24 mouse cellular contexts compared by ENCODE assay signal in the genomic region with DNA sequence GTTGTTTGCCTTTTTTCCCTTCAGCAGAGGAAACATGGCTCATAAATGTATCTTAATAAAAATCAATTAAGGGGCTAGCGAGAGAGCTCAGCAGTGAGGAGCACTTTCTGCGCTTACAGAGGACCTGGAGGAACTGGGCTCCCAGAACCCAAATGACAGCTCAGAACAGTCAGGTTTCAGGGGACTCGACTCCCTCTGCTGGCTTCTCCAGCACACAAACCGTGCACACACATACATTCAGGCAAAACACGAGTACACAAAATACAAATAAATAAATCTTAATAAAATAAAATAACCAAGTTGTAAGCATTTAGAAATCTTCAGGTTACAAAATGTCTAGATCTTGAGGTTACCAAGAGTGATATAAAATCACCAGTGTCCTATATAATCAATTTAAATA. TPM values are rescaled to one million over a fixed set of nuclear protein-coding genes. Genes with fewer than 3 reads are reported as not detected.
DNase-seq lines count a peak whose midpoint lies in the region; ATAC-seq and TF ChIP-seq lines count a peak whose summit lies in the region.
"Had no signal": no experiment of that assay in that cellular context is flagged by ENCODE, and none has a peak within 500 bp of the region (broad histone marks: within the 10 kb centered on the region; RNA-seq: fewer than 3 reads in every experiment).

No protein-coding gene starts in this region.

- H3K27ac ChIP-seq in liver, embryonic 12.5 days: no peak overlapping the region
- no peak overlapping the region for H3K27ac ChIP-seq in CH12.LX (ENCODE audit: insufficient read depth, low read depth)
- H3K27ac ChIP-seq in midbrain, embryonic 13.5 days: no peak overlapping the region
- H3K27ac ChIP-seq: embryonic facial prominence, embryonic 15.5 days; hindbrain, postnatal 0 days; limb, embryonic 12.5 days; liver, embryonic 15.5 days; midbrain, embryonic 15.5 days; neural tube, embryonic 12.5 days had no signal

- no peak overlapping the region for H3K4me3 ChIP-seq in liver, embryonic 12.5 days
- H3K4me3 ChIP-seq in CH12.LX (replicated peaks in 1 of 3; ENCODE audit: low read depth in 2 of 3, low read length in 2 of 3, poor library complexity in 1 of 3): no peak overlapping the region
- H3K4me3 ChIP-seq in midbrain, embryonic 13.5 days (replicated peaks): no peak overlapping the region
- H3K4me3 ChIP-seq: embryonic facial prominence, embryonic 15.5 days; heart, embryonic 12.5 days; limb, embryonic 12.5 days; liver, embryonic 15.5 days; midbrain, embryonic 15.5 days; neural tube, embryonic 12.5 days had no signal

- no peak overlapping the region for H3K4me2 ChIP-seq in liver, embryonic 12.5 days
- no peak overlapping the region for H3K4me2 ChIP-seq in CH12.LX (ENCODE audit: insufficient read depth, low read depth, poor library complexity, severe bottlenecking)
- H3K4me2 ChIP-seq in midbrain, embryonic 13.5 days (replicated peaks): no peak overlapping the region
- H3K4me2 ChIP-seq: embryonic facial prominence, embryonic 15.5 days; heart, embryonic 12.5 days; limb, embryonic 12.5 days; liver, embryonic 15.5 days; midbrain, embryonic 15.5 days; neural tube, embryonic 12.5 days had no signal

- peaks cover 13% of the 10 kb centered on the region for H3K36me3 ChIP-seq in liver, embryonic 12.5 days
- peaks cover 0 to 6% of the 10 kb centered on the region in 2 experiments for H3K36me3 ChIP-seq in CH12.LX (replicated peaks in 1 of 2; ENCODE audit: control insufficient read depth in 1 of 2, insufficient read depth in 1 of 2, low read length in 1 of 2)
- H3K36me3 ChIP-seq in midbrain, embryonic 13.5 days: peaks cover 14% of the 10 kb centered on the region
- H3K36me3 ChIP-seq: heart, embryonic 12.5 days; limb, embryonic 12.5 days; midbrain, embryonic 15.5 days; neural tube, embryonic 12.5 days had no signal

- H3K9ac ChIP-seq in liver, embryonic 12.5 days: no peak overlapping the region
- no peak overlapping the region for H3K9ac ChIP-seq in CH12.LX (ENCODE audit: insufficient read depth, low read depth)
- no peak overlapping the region for H3K9ac ChIP-seq in midbrain, embryonic 13.5 days (replicated peaks)
- H3K9ac ChIP-seq: embryonic facial prominence, embryonic 15.5 days; forebrain, postnatal 0 days; heart, embryonic 12.5 days; limb, embryonic 12.5 days; liver, embryonic 15.5 days; midbrain, embryonic 15.5 days; neural tube, embryonic 12.5 days had no signal

- no peaks in the 10 kb centered on the region for H3K27me3 ChIP-seq in liver, embryonic 12.5 days (replicated peaks)
- no peaks in the 10 kb centered on the region for H3K27me3 ChIP-seq in CH12.LX (replicated peaks)
- H3K27me3 ChIP-seq in midbrain, embryonic 13.5 days: no peaks in the 10 kb centered on the region
- H3K27me3 ChIP-seq: embryonic facial prominence, embryonic 15.5 days; heart, embryonic 12.5 days; limb, embryonic 12.5 days; liver, embryonic 15.5 days; midbrain, embryonic 15.5 days; neural tube, embryonic 12.5 days had no signal

- WGBS in liver, embryonic 12.5 days (ENCODE audit: insufficient replicate concordance): 73% methylated on average over 5 of the region's 5 CpGs
- 88% methylated on average over 5 of the region's 5 CpGs for WGBS in midbrain, embryonic 13.5 days

- TF ChIP-seq CTCF in CH12.LX (conservative IDR thresholded peaks at IDR 0.05 in 1 of 2, IDR thresholded peaks at IDR 0.05 in 1 of 2; ENCODE audit: low read depth in 2 of 2, low read length in 2 of 2): peak in 1 of 2 experiments; percentile 50; a peak in 2 of 4 replicates
- peak; percentile 16; the same call in 1 of the 2 replicates for TF ChIP-seq CTCF in brain, embryonic 14.5 days (IDR thresholded peaks at IDR 0.05; ENCODE audit: borderline replicate concordance, extremely low read depth, insufficient read depth, insufficient read length)

- in situ Hi-C loops in CH12.LX (cut with MboI; ENCODE audit: low pct_ligation_motif_present, low pct_unique_long_range_greater_than_20kb, low sequenced_read_pairs): no loop called here

- peaks cover 27% of the 10 kb centered on the region for H3K4me1 ChIP-seq in liver, embryonic 12.5 days
- H3K4me1 ChIP-seq in CH12.LX (ENCODE audit: control insufficient read depth in 1 of 2, insufficient read depth in 2 of 2): no peaks in the 10 kb centered on the region
- H3K4me1 ChIP-seq in midbrain, embryonic 13.5 days (replicated peaks): no peaks in the 10 kb centered on the region
- H3K4me1 ChIP-seq: heart, embryonic 12.5 days; midbrain, embryonic 15.5 days; neural tube, embryonic 12.5 days had no signal

- no peaks in the 10 kb centered on the region for H3K9me3 ChIP-seq in liver, embryonic 12.5 days (replicated peaks)
- no peaks in the 10 kb centered on the region for H3K9me3 ChIP-seq in CH12.LX (replicated peaks; ENCODE audit: low read length)
- H3K9me3 ChIP-seq in midbrain, embryonic 13.5 days: no peaks in the 10 kb centered on the region
- H3K9me3 ChIP-seq: embryonic facial prominence, embryonic 15.5 days; heart, embryonic 12.5 days; limb, embryonic 12.5 days; liver, embryonic 15.5 days; midbrain, embryonic 15.5 days; neural tube, embryonic 12.5 days had no signal

- TF ChIP-seq POLR2A in CH12.LX (IDR thresholded peaks at IDR 0.05; ENCODE audit: low read depth, low read length): no peak
- no peak for TF ChIP-seq POLR2A in brain, embryonic 14.5 days (IDR thresholded peaks at IDR 0.05; ENCODE audit: borderline replicate concordance, extremely low read depth, insufficient read depth, insufficient read length, poor library complexity, severe bottlenecking)

- no peak for TF ChIP-seq EP300 in CH12.LX (IDR thresholded peaks at IDR 0.05; ENCODE audit: low read length)

- DNase-seq in liver: peak; percentile 32
- DNase-seq in CH12.LX (ENCODE audit: extremely low read depth): no peak
- peak; percentile 22 for DNase-seq in ES-CJ7 (ENCODE audit: low read depth, low spot score)
- no peak for DNase-seq in brain, embryonic 14.5 days (ENCODE audit: low read depth)
- no peak for DNase-seq in MN1 (ENCODE audit: low spot score)
- DNase-seq: cerebellum, adult 9-10 months; forebrain, postnatal 0 days; gastrocnemius, postnatal 14 days; heart, adult 18-20 months; heart, postnatal 10 days; lung, postnatal 36 days; retina, postnatal 1 day; right cerebral cortex, postnatal 25 days; spleen, adult 18-20 months had no signal

- dilution Hi-C loops in CH12.LX (cut with MboI; ENCODE audit: extremely low pct_ligation_motif_present, extremely low pct_unique_long_range_greater_than_20kb, low sequenced_read_pairs): no loop called here

- peak; percentile 39 for TF ChIP-seq RAD21 in CH12.LX (IDR thresholded peaks at IDR 0.05; ENCODE audit: low read depth, low read length)

- no peaks in the 10 kb centered on the region for H3K79me2 ChIP-seq in CH12.LX (replicated peaks; ENCODE audit: control insufficient read depth, extremely low read depth, insufficient read depth, poor library complexity, severe bottlenecking)

- ATAC-seq in liver, embryonic 12.5 days: no peak
- no peak for ATAC-seq in midbrain, embryonic 13.5 days
- ATAC-seq: forebrain, postnatal 0 days; hindbrain, postnatal 0 days; intestine, postnatal 0 days; midbrain, embryonic 15.5 days had no signal

TF ChIP-seq in CH12.LX, 34 proteins besides CTCF, POLR2A, EP300 and RAD21:
- TF ChIP-seq SMC3 (IDR thresholded peaks at IDR 0.05; ENCODE audit: low read depth, low read length): peak; percentile 36
- no peak for TF ChIP-seq ZMIZ1 (IDR thresholded peaks at IDR 0.05; ENCODE audit: low read depth, low read length)

RNA-seq across cellular contexts. Expression of a gene that starts 22.9 kb away (rescaled TPM):
- polyA plus RNA-seq in liver, embryonic 12.5 days (2016; fragmentation: Nextera tagmentation; extraction: Ambion mirVana): 8.7 and 9.2 TPM in 2 replicates
- total RNA-seq in CH12.LX (2012; rRNA removed) (3.2 and 4.4 TPM in 2 replicates), CH12.LX (2014; rRNA removed) (3.0 and 4.4 TPM in 2 replicates)
- polyA plus RNA-seq in CH12.LX (2012; ENCODE audit: insufficient read length, low read depth): 4.0 and 5.7 TPM in 2 replicates
- 7.7 and 8.8 TPM in 2 replicates for polyA plus RNA-seq in brain, embryonic 14.5 days (2012; rRNA removed)
- polyA plus RNA-seq in midbrain, embryonic 13.5 days (2015; fragmentation: Nextera tagmentation; extraction: Ambion mirVana): 9.7 and 10.2 TPM in 2 replicates

RNA-seq across cellular contexts. Expression of a gene that starts 50.9 kb away (rescaled TPM):
- 17.4 and 19.1 TPM in 2 replicates for polyA plus RNA-seq in liver, embryonic 12.5 days (2016; fragmentation: Nextera tagmentation; extraction: Ambion mirVana)
- total RNA-seq in CH12.LX (2012; rRNA removed): 4.8 and 5.2 TPM in 2 replicates
- total RNA-seq in CH12.LX (2014; rRNA removed): 3.8 and 4.6 TPM in 2 replicates
- 14.3 and 15.6 TPM in 2 replicates for polyA plus RNA-seq in CH12.LX (2012; ENCODE audit: insufficient read length, low read depth)
- 20.5 and 21.3 TPM in 2 replicates for polyA plus RNA-seq in brain, embryonic 14.5 days (2012; rRNA removed)
- 34.0 and 34.8 TPM in 2 replicates for polyA plus RNA-seq in midbrain, embryonic 13.5 days (2015; fragmentation: Nextera tagmentation; extraction: Ambion mirVana)

RNA-seq across cellular contexts. Expression of a gene that starts 51.0 kb away (rescaled TPM):
- polyA plus RNA-seq in liver, embryonic 12.5 days (2016; fragmentation: Nextera tagmentation; extraction: Ambion mirVana): 27.1 and 28.3 TPM in 2 replicates
- total RNA-seq in CH12.LX (2012; rRNA removed) (6.0 and 6.6 TPM in 2 replicates), CH12.LX (2014; rRNA removed) (10.2 and 11.1 TPM in 2 replicates)
- 14.8 and 19.2 TPM in 2 replicates for polyA plus RNA-seq in CH12.LX (2012; ENCODE audit: insufficient read length, low read depth)
- polyA plus RNA-seq in brain, embryonic 14.5 days (2012; rRNA removed): 6.4 and 6.8 TPM in 2 replicates
- polyA plus RNA-seq in midbrain, embryonic 13.5 days (2015; fragmentation: Nextera tagmentation; extraction: Ambion mirVana): 8.1 and 9.6 TPM in 2 replicates

Comparison
In these comparisons a context has a peak if more than half of its experiments do, and no peak if none do; other contexts are left out.
1. DNase-seq: peak in liver (single experiment) and ES-CJ7 (single experiment); none in CH12.LX (single experiment), brain, embryonic 14.5 days (single experiment) and MN1 (single experiment).